Mouse (Mus musculus) hindbrain, postnatal 0 days (tissue): ENCODE measurements at regions not wholly inside any gene's neighbourhood (a gene's known extent, or its start where the extent isn't known, plus 50 kb on each side); places are given as distances from the start of the nearest gene placed in this dataset.
A peak's percentile ranks its signal among the peaks of the same experiment; 100 is the strongest.

ENCODE experiments used
- ATAC-seq: fragments of 200-750 bp; cut with Nextera tagmentation; 2 replicates; pipeline ENCODE4 v1.8.0; 2017; ENCODE audit warnings: mild to moderate bottlenecking, moderate TSS enrichment, moderate library complexity
- DNase-seq: peaks from one replicate; pipeline ENCODE4 v3.0.0-alpha.2; 2015; ENCODE audit warnings: low spot score
- H3K27ac ChIP-seq: fragments of 300-500 bp; sonication (generic); 2 replicates; pipeline ENCODE4 v1.5.1; 2014; ENCODE audit warnings: mild to moderate bottlenecking
- H3K27me3 ChIP-seq: fragments of 300-500 bp; sonication (generic); 2 replicates; pipeline ENCODE4 v1.6.1; 2014; ENCODE audit warnings: low read length, mixed read lengths; ENCODE audit not compliant: insufficient read depth
- H3K36me3 ChIP-seq: fragments of 300-500 bp; sonication (generic); 2 replicates; pipeline ENCODE4 v1.6.1; 2014; ENCODE audit warnings: low read length, mixed read lengths; ENCODE audit not compliant: insufficient read depth
- H3K4me1 ChIP-seq: fragments of 300-500 bp; sonication (generic); 2 replicates; pipeline ENCODE4 v1.6.1; 2014; ENCODE audit warnings: antibody characterized with exemption, low read length, mixed read lengths; ENCODE audit not compliant: insufficient read depth
- H3K4me2 ChIP-seq: fragments of 300-500 bp; sonication (generic); 2 replicates; pipeline ENCODE4 v1.6.1; 2014; ENCODE audit warnings: low read depth, mild to moderate bottlenecking, low read length, moderate library complexity, mixed read lengths
- H3K4me3 ChIP-seq: fragments of 300-500 bp; sonication (generic); 2 replicates; pipeline ENCODE4 v1.5.1; 2014; ENCODE audit warnings: low read length
- H3K9ac ChIP-seq: fragments of 300-500 bp; sonication (generic); replicated peaks from 2 replicates; pipeline ENCODE4 v1.6.1; 2014; ENCODE audit warnings: mild to moderate bottlenecking, low read length, moderate library complexity, mixed read lengths
- H3K9me3 ChIP-seq: fragments of 300-500 bp; sonication (generic); 2 replicates; pipeline ENCODE4 v1.6.1; 2016; ENCODE audit warnings: low read length, mixed read lengths
- CTCF ChIP-seq: IDR thresholded peaks from 2 replicates; pipeline ENCODE4 v1.5.1; 2016; ENCODE audit warnings: antibody characterized with exemption, control low read depth, low read depth
- WGBS: fragments of 180-500 bp; shearing (Covaris S2); extraction: QIAGEN DNeasy Blood & Tissue Kit; methylation state at CpG from one replicate; pipeline ENCODE4 v1.1.7; 2014; 5-methylcytosine and 5-hydroxymethylcytosine counted together

GRCm38 (mm10) chr12:27662723-27663122 lies 320.3 kb upstream of the Sox11 start:
- DNase-seq, result no peak
- no peaks in the 10 kb centered on the region for H3K36me3 ChIP-seq
- no peak overlapping the region for H3K4me2 ChIP-seq
- H3K27me3 ChIP-seq, result no peaks in the 10 kb centered on the region
- H3K4me3 ChIP-seq, result no peak overlapping the region
- no peak for ATAC-seq
- H3K27ac ChIP-seq, result no peak overlapping the region
- no peak overlapping the region for H3K9ac ChIP-seq
- no peaks in the 10 kb centered on the region for H3K9me3 ChIP-seq
- 79% methylated on average over 5 of the region's 5 CpGs for WGBS
- no peaks in the 10 kb centered on the region for H3K4me1 ChIP-seq
- TF ChIP-seq CTCF, result no peak

DNA sequence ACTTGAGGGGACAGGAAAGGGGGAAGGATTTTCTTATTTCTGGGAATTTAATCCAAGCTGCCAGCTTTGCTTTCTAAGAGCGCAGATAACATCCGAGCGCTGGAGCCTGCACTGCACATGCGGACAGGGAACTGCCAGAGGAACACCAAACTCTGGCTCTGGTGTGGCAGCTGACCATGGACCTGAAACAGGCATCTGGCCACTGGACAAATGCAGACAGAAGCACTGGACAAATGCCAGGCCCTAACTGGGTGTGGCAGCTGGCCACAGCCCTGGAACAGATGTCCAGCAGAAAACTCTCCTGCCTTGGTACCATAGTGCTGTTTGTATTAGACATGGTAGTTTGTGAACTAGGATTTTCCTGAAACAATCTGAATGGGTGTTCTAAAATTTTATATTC lies 315.2 kb upstream of the Sox11 start:
- Histone ChIP-seq H3K4me3 (no peak overlapping the region), H3K27me3 (no peaks in the 10 kb centered on the region), H3K4me1 (no peaks in the 10 kb centered on the region), H3K9me3 (no peaks in the 10 kb centered on the region), H3K27ac (no peak overlapping the region), H3K4me2 (no peak overlapping the region), H3K9ac (no peak overlapping the region), H3K36me3 (no peaks in the 10 kb centered on the region)
- ATAC-seq, result no peak
- DNase-seq, result peak; percentile 73
- 62% methylated on average over 4 of the region's 4 CpGs for WGBS
- no peak for TF ChIP-seq CTCF

DNA sequence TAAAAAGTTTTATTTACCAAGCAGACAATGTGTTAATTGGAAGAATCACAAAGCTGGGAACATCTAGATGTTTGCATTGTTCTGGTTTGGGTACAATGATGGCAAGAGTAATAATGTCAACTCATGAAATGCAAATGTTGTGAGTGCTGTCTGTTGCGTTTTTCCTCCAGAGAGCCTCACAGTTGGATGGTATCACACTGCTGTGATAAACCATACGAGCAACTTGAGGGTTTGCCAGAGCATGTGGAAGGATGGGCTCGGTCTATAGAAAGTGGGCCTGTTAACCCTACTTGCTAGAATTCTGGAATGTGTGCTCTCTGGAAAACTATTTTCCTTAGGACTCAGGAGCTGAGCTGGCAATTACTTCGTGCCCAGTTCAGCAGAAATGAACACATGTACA lies 311.2 kb upstream of the Sox11 start:
- Histone ChIP-seq H3K27ac (no peak overlapping the region), H3K4me1 (no peaks in the 10 kb centered on the region; the same call in 1 of the 2 replicates), H3K36me3 (no peaks in the 10 kb centered on the region), H3K9me3 (no peaks in the 10 kb centered on the region), H3K9ac (no peak overlapping the region), H3K27me3 (no peaks in the 10 kb centered on the region), H3K4me2 (no peak overlapping the region), H3K4me3 (no peak overlapping the region)
- DNase-seq, result no peak
- WGBS, result 57% methylated on average over 4 of the region's 4 CpGs
- ATAC-seq, result no peak
- no peak for TF ChIP-seq CTCF

DNA sequence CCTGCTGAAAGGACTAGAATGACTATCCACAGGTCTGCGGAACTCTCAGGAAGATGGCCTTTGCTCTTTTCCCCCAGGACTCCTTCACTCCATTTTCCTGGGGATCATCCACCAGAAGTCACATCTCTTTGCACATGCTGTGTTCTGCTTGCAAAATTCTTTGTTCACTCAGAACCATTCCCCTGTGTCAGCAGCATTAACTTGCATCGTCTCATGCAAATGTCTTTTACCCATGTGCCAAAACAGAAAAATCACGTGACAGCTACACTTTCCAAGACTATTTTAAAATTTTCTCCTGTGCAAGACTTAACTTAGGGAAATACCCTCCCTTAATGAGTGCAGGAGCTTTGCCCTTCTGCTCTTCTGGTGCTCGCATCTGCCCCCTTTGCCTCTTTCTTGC lies 306.2 kb upstream of the Sox11 start:
- no peaks in the 10 kb centered on the region for H3K27me3 ChIP-seq
- H3K36me3 ChIP-seq, result no peaks in the 10 kb centered on the region
- TF ChIP-seq CTCF, result no peak
- no peaks in the 10 kb centered on the region for H3K9me3 ChIP-seq
- ATAC-seq (no peak), DNase-seq (no peak)
- peaks cover 6% of the 10 kb centered on the region for H3K4me1 ChIP-seq
- H3K4me3 ChIP-seq, result no peak overlapping the region
- WGBS, result 64% methylated on average over 4 of the region's 4 CpGs
- H3K27ac ChIP-seq, result no peak overlapping the region
- H3K9ac ChIP-seq, result no peak overlapping the region
- H3K4me2 ChIP-seq, result no peak overlapping the region

DNA sequence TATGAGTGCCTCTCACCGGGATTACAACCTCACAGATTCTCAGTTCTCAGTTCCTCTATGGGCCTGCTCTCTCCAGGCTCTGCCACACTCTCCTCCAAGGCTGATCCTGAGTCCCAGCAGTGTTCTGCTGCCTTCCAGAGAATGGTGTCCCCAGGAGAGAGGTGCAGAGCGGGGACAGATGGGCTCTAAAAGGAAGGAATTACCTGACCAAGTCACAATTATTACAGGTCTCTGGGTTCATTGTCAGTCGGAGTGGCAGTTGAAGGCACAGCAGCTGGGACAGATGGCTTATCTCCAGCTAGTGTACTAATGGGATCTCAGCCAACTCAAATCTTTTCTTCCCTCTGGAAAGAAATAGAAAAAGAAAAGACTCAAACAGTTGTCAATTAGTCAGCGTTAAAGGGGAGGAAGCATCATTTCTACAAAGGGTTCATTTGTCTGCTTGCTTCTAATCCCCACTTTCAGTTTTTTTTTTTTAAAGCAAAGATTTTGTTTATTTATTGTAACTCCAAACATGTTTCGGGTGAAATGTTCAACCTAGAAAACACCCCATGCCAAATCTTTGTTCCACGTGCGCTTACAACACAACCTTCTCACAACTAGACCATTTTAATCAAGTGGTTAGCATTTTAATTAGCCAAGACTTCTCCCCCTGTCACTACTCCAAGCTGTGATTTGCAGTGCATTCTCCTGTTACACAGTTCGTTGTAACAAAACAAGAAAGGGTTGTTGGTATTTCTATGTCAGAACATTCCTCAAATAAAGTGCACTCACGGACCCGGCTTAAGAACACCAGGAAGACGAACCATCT lies 304.3 kb upstream of the Sox11 start:
- ATAC-seq (peak; percentile 51; the same call in 1 of the 2 replicates), DNase-seq (peak; percentile 68)
- no peak overlapping the region for H3K9ac ChIP-seq
- no peaks in the 10 kb centered on the region for H3K27me3 ChIP-seq
- peaks cover 6% of the 10 kb centered on the region; the same call in 1 of the 2 replicates for H3K4me1 ChIP-seq
- no peak for TF ChIP-seq CTCF
- no peaks in the 10 kb centered on the region for H3K9me3 ChIP-seq
- whole genome bisulfite sequencing, result 31% methylated on average over 11 of the region's 11 CpGs
- H3K4me3 ChIP-seq, result no peak overlapping the region
- H3K27ac ChIP-seq, result peak overlapping the region; percentile 36; the same call in 1 of the 2 replicates
- H3K36me3 ChIP-seq, result no peaks in the 10 kb centered on the region
- no peak overlapping the region for H3K4me2 ChIP-seq

DNA sequence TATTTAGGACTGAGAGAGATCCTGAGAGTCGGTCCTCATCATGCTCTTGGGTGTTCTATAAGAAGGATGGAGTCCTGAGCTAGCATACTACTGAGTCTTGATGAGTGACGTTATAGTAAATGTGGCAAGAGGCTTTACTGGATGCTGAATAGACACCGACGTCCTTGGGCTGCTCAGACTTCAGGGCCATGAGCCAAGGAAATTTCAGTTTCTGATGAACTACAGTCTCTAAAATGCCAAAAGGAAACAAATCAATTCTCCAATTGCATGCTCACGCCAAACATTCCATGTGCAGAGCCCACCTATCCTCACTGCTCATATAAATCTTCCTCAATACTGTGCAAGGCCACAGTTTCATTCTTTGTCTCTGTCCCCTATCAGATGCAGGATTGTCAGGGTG lies 277.2 kb upstream of the Sox11 start:
- Histone ChIP-seq H3K36me3 (no peaks in the 10 kb centered on the region), H3K27ac (no peak overlapping the region)
- 70% methylated on average over 5 of the region's 5 CpGs for WGBS

GRCm38 (mm10) chr12:27604061-27604679 lies 261.8 kb upstream of the Sox11 start:
- no peaks in the 10 kb centered on the region for H3K36me3 ChIP-seq
- no peak overlapping the region for H3K9ac ChIP-seq
- H3K27ac ChIP-seq, result no peak overlapping the region
- no peaks in the 10 kb centered on the region for H3K4me1 ChIP-seq
- no peak overlapping the region for H3K4me2 ChIP-seq
- WGBS, result 54% methylated on average over 1 of the region's 1 CpGs
- no peak for TF ChIP-seq CTCF
- peak; percentile 32 for DNase-seq
- H3K9me3 ChIP-seq, result no peaks in the 10 kb centered on the region
- no peak for ATAC-seq
- H3K4me3 ChIP-seq, result no peak overlapping the region
- H3K27me3 ChIP-seq, result no peaks in the 10 kb centered on the region

More for the DNA sequence above, 277.2 kb upstream of the Sox11 start:
- DNase-seq (no peak), ATAC-seq (no peak)
- Histone ChIP-seq H3K9ac (no peak overlapping the region), H3K9me3 (no peaks in the 10 kb centered on the region), H3K4me1 (no peaks in the 10 kb centered on the region), H3K4me2 (no peak overlapping the region), H3K4me3 (no peak overlapping the region), H3K27me3 (no peaks in the 10 kb centered on the region)
- TF ChIP-seq CTCF, result no peak
